Mouse (Mus musculus) heart, postnatal 0 days (tissue): ENCODE results near the gene AI467606.

Experiments
- CTCF ChIP-seq: IDR thresholded peaks from 2 replicates; pipeline ENCODE4 v1.5.1; 2016; ENCODE audit warnings: antibody characterized with exemption, control low read depth, low read depth
- EP300 ChIP-seq: IDR thresholded peaks from 2 replicates; pipeline ENCODE4 v1.6.1; 2016; ENCODE audit warnings: antibody characterized with exemption, low read depth

- TF ChIP-seq EP300 = no peak
- TF ChIP-seq CTCF = no peak
Observed at GRCm38 (mm10) chr7:127084794-127085193, 6.4 kb upstream of the AI467606 start.
